Comparison of ENCODE assay signal across 8 mouse cellular contexts in the genomic region with DNA sequence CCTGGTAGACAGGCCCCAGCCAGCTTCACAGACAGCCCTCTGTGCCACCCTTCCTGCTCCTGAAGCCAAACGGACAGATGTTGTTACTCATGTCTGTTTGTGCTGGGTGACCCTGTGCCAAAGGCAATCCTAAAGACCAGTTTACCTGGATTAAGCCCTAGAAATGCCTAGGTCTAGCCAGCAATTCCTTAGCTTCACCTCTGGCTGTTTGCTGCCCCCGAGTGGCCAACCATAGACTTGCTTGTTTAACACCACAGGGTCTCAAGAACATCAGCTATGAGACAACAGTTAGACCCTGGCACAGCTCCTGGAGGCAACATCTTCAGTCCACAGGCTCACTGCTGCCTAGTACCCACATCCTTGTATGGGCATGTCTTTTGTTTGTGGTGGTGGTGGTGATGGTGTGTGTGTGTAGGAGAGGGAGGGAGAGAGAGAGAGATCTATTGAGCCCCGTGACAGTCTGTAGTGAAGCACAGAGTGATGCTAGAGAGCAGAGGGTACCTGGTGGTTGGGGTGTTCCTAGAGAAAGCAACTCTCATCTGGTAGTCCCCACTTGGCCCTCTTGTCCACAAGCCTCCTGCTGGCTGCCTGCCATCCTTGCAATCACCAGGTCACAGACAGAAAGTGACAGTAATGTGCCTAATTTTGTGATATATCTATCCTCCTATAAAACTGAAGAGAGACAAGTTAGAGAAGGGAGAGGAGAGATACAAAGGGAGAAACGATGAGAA. TPM values are rescaled to one million over a fixed set of nuclear protein-coding genes. Genes with fewer than 3 reads are reported as not detected.
A peak's percentile ranks its signal among the peaks of the same experiment; 100 is the strongest.
DNase-seq lines count a peak whose midpoint lies in the region; ATAC-seq lines count a peak whose summit lies in the region.

No protein-coding gene starts in this region.

- no peaks in the 10 kb centered on the region for H3K9me3 ChIP-seq in forebrain, embryonic 10.5 days
- no peaks in the 10 kb centered on the region for H3K9me3 ChIP-seq in forebrain, embryonic 15.5 days
- H3K9me3 ChIP-seq in midbrain, embryonic 13.5 days, result no peaks in the 10 kb centered on the region

- H3K4me3 ChIP-seq in forebrain, embryonic 10.5 days, result no peak overlapping the region
- no peak overlapping the region for H3K4me3 ChIP-seq in forebrain, embryonic 15.5 days
- no peak overlapping the region for H3K4me3 ChIP-seq in midbrain, embryonic 13.5 days (replicated peaks)

- WGBS in forebrain, embryonic 10.5 days, result 31% methylated on average over 4 of the region's 4 CpGs
- 27% methylated on average over 4 of the region's 4 CpGs for WGBS in forebrain, embryonic 15.5 days
- WGBS in midbrain, embryonic 13.5 days, result 35% methylated on average over 4 of the region's 4 CpGs

- peaks cover 29% of the 10 kb centered on the region for H3K36me3 ChIP-seq in forebrain, embryonic 10.5 days (replicated peaks)
- H3K36me3 ChIP-seq in forebrain, embryonic 15.5 days, result peaks cover 13% of the 10 kb centered on the region
- H3K36me3 ChIP-seq in midbrain, embryonic 13.5 days, result peaks cover 16% of the 10 kb centered on the region

- H3K27me3 ChIP-seq in forebrain, embryonic 10.5 days (ENCODE audit: poor library complexity, severe bottlenecking), result no peaks in the 10 kb centered on the region
- H3K27me3 ChIP-seq in forebrain, embryonic 15.5 days, result no peaks in the 10 kb centered on the region
- H3K27me3 ChIP-seq in midbrain, embryonic 13.5 days, result no peaks in the 10 kb centered on the region

- peak; percentile 69 for DNase-seq in forebrain, embryonic 10.5 days (ENCODE audit: extremely low spot score, low spot score)
- peak; percentile 78 to 80 for DNase-seq in cerebellum, adult 18-20 months
- DNase-seq in forelimb bud, embryonic 11.5 days (ENCODE audit: low read depth, low spot score), result peak; percentile 73
- peak; percentile 81 for DNase-seq in induced T-regulatory cell, adult 2 months (ENCODE audit: low read depth)
- peak; percentile 47 to 81 for DNase-seq in left cerebral cortex, postnatal 10 days (ENCODE audit: extremely low spot score in 1 of 2, low spot score in 2 of 2)
- peak; percentile 63 to 83 for DNase-seq in spleen, postnatal 10 days (ENCODE audit: low spot score in 2 of 2)

- ATAC-seq in forebrain, embryonic 15.5 days (replicated peaks), result no peak
- ATAC-seq in midbrain, embryonic 13.5 days, result 0 out of 2 replicates have a peak, but pooled peaks have one; percentile 50

- no peak overlapping the region for H3K4me2 ChIP-seq in forebrain, embryonic 15.5 days (replicated peaks)
- no peak overlapping the region for H3K4me2 ChIP-seq in midbrain, embryonic 13.5 days (replicated peaks)

- H3K4me1 ChIP-seq in forebrain, embryonic 10.5 days, result no peaks in the 10 kb centered on the region
- H3K4me1 ChIP-seq in forebrain, embryonic 15.5 days, result no peaks in the 10 kb centered on the region
- H3K4me1 ChIP-seq in midbrain, embryonic 13.5 days (replicated peaks), result no peaks in the 10 kb centered on the region

- intact Hi-C loops in left cerebral cortex, postnatal 10 days (cut with DNase I), result loop anchor here (2.0 kb wide), 1 partner anchor 78 kb away; no protein-coding TSS in a partner anchor

- H3K27ac ChIP-seq in forebrain, embryonic 10.5 days, result no peak overlapping the region
- no peak overlapping the region for H3K27ac ChIP-seq in forebrain, embryonic 15.5 days (replicated peaks)
- no peak overlapping the region for H3K27ac ChIP-seq in midbrain, embryonic 13.5 days

- H3K9ac ChIP-seq in forebrain, embryonic 15.5 days (replicated peaks), result no peak overlapping the region
- H3K9ac ChIP-seq in midbrain, embryonic 13.5 days (replicated peaks), result no peak overlapping the region

RNA-seq across cellular contexts. Expression of gene Rangrf, which starts 7.8 kb away (rescaled TPM):
- polyA plus RNA-seq in forebrain, embryonic 10.5 days (2016; fragmentation: Nextera tagmentation; extraction: Ambion mirVana), result 90.7 and 97.5 TPM in 2 replicates
- polyA plus RNA-seq in forebrain, embryonic 15.5 days (2015; fragmentation: Nextera tagmentation; extraction: Ambion mirVana), result 37.0 and 39.3 TPM in 2 replicates
- total RNA-seq in left cerebral cortex, postnatal 10 days (2021), result 10 to 100 TPM; 17.2 to 17.5 TPM
- 30.4 and 31.6 TPM in 2 replicates for polyA plus RNA-seq in midbrain, embryonic 13.5 days (2015; fragmentation: Nextera tagmentation; extraction: Ambion mirVana)

RNA-seq across cellular contexts. Expression of gene Slc25a35, which starts 14.9 kb away (rescaled TPM):
- polyA plus RNA-seq in forebrain, embryonic 10.5 days (2016; fragmentation: Nextera tagmentation; extraction: Ambion mirVana), result 1.9 and 2.1 TPM in 2 replicates
- polyA plus RNA-seq in forebrain, embryonic 15.5 days (2015; fragmentation: Nextera tagmentation; extraction: Ambion mirVana), result 1.5 and 1.7 TPM in 2 replicates
- total RNA-seq in left cerebral cortex, postnatal 10 days (2021), result 1 to 10 TPM; 3.2 to 3.6 TPM
- polyA plus RNA-seq in midbrain, embryonic 13.5 days (2015; fragmentation: Nextera tagmentation; extraction: Ambion mirVana), result 1.2 and 1.3 TPM in 2 replicates

RNA-seq across cellular contexts. Expression of gene Pfas, which starts 25.5 kb away (rescaled TPM):
- 70.5 and 72.8 TPM in 2 replicates for polyA plus RNA-seq in forebrain, embryonic 10.5 days (2016; fragmentation: Nextera tagmentation; extraction: Ambion mirVana)
- 22.5 and 26.3 TPM in 2 replicates for polyA plus RNA-seq in forebrain, embryonic 15.5 days (2015; fragmentation: Nextera tagmentation; extraction: Ambion mirVana)
- 10 to 100 TPM; 24.4 to 28.1 TPM for total RNA-seq in left cerebral cortex, postnatal 10 days (2021)
- polyA plus RNA-seq in midbrain, embryonic 13.5 days (2015; fragmentation: Nextera tagmentation; extraction: Ambion mirVana), result 25.7 and 26.0 TPM in 2 replicates

RNA-seq across cellular contexts. Expression of gene Arhgef15, which starts 25.5 kb away (rescaled TPM):
- 6.7 and 6.8 TPM in 2 replicates for polyA plus RNA-seq in forebrain, embryonic 10.5 days (2016; fragmentation: Nextera tagmentation; extraction: Ambion mirVana)
- polyA plus RNA-seq in forebrain, embryonic 15.5 days (2015; fragmentation: Nextera tagmentation; extraction: Ambion mirVana), result 7.0 and 8.2 TPM in 2 replicates
- total RNA-seq in left cerebral cortex, postnatal 10 days (2021), result 10 to 100 TPM; 21.1 to 25.3 TPM
- 12.1 and 13.6 TPM in 2 replicates for polyA plus RNA-seq in midbrain, embryonic 13.5 days (2015; fragmentation: Nextera tagmentation; extraction: Ambion mirVana)

RNA-seq across cellular contexts. Expression of gene Ctc1, which starts 32.9 kb away (rescaled TPM):
- 79.6 and 86.1 TPM in 2 replicates for polyA plus RNA-seq in forebrain, embryonic 10.5 days (2016; fragmentation: Nextera tagmentation; extraction: Ambion mirVana)
- polyA plus RNA-seq in forebrain, embryonic 15.5 days (2015; fragmentation: Nextera tagmentation; extraction: Ambion mirVana), result 65.9 and 67.8 TPM in 2 replicates
- 10 to 100 TPM; 48.1 to 49.2 TPM for total RNA-seq in left cerebral cortex, postnatal 10 days (2021)
- polyA plus RNA-seq in midbrain, embryonic 13.5 days (2015; fragmentation: Nextera tagmentation; extraction: Ambion mirVana), result 51.2 and 58.8 TPM in 2 replicates
